Mouse (Mus musculus) hindbrain, embryonic 15.5 days (tissue): Measurements from ENCODE around the gene Rag2. TPM values are rescaled to one million over a fixed set of nuclear protein-coding genes. Genes with fewer than 3 reads are reported as not detected.
A peak's percentile ranks its signal among the peaks of the same experiment; 100 is the strongest.

ENCODE experiments used
- ATAC-seq: fragments of 200-750 bp; cut with Nextera tagmentation; 2 replicates; pipeline ENCODE4 v1.8.0; 2017; ENCODE audit warnings: low read depth, moderate number of reproducible peaks, moderate TSS enrichment; ENCODE audit not compliant: low FRiP score
- H3K27ac ChIP-seq: fragments of 300-500 bp; sonication (generic); replicated peaks from 2 replicates; pipeline ENCODE4 v1.5.1; 2015; ENCODE audit warnings: mild to moderate bottlenecking, inconsistent platforms
- H3K27me3 ChIP-seq: fragments of 300-500 bp; sonication (generic); 2 replicates; pipeline ENCODE4 v1.6.1; 2015; ENCODE audit warnings: control low read depth, inconsistent platforms
- H3K36me3 ChIP-seq: fragments of 300-500 bp; sonication (generic); 2 replicates; pipeline ENCODE4 v1.6.1; 2015; ENCODE audit warnings: control low read depth, inconsistent platforms
- H3K4me1 ChIP-seq: fragments of 300-500 bp; sonication (generic); replicated peaks from 2 replicates; pipeline ENCODE4 v1.6.1; 2015; ENCODE audit warnings: control low read depth, inconsistent platforms
- H3K4me2 ChIP-seq: fragments of 300-500 bp; sonication (generic); 2 replicates; pipeline ENCODE4 v1.6.1; 2015; ENCODE audit warnings: moderate library complexity, mild to moderate bottlenecking, inconsistent platforms
- H3K4me3 ChIP-seq: fragments of 300-500 bp; sonication (generic); 2 replicates; pipeline ENCODE4 v1.5.1; 2015; ENCODE audit warnings: mild to moderate bottlenecking, inconsistent platforms
- H3K9ac ChIP-seq: fragments of 300-500 bp; sonication (generic); 2 replicates; pipeline ENCODE4 v1.6.1; 2015; ENCODE audit warnings: inconsistent platforms
- H3K9me3 ChIP-seq: fragments of 300-500 bp; sonication (generic); 2 replicates; pipeline ENCODE4 v1.6.1; 2016; ENCODE audit warnings: control low read depth, inconsistent platforms
- WGBS: fragments of 180-500 bp; shearing (Covaris S2); methylation state at CpG from one replicate; pipeline ENCODE4 v1.1.7; 2015; 5-methylcytosine and 5-hydroxymethylcytosine counted together
- polyA plus RNA-seq: library from polyadenylated mRNA; unstranded; fragments of >200 nt; fragmentation: Nextera tagmentation; extraction: Ambion mirVana; gene quantifications from 2 replicates; pipeline ENCODE4 v1.2.1, GENCODE M21; 2015

Gene Rag2
- polyA plus RNA-seq, 1 experiment from 2014 or later = not detected

DNA sequence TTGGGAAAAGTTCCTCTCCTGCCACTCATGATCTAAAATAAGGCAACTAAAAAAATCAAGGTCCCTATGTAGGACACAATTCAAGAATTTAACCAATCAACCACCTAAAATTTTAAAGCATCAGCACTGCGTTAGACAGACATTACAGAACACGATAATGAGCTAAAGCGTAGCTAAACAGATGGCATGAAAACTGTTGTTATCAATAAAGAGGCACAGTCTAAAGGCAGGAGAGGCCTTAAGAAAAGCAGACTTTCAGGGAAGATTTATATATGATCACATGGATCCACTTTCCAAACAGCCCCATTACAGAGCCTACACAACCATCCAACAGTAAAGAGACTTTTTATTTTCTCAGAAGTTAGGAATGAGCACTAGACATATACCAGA, 41.2 kb downstream of the Rag2 start:
- no peaks in the 10 kb centered on the region for H3K36me3 ChIP-seq
- no peak overlapping the region for H3K27ac ChIP-seq
- H3K9me3 ChIP-seq = no peaks in the 10 kb centered on the region
- no peak overlapping the region for H3K9ac ChIP-seq
- ATAC-seq = peak; percentile 66
- no peaks in the 10 kb centered on the region for H3K27me3 ChIP-seq
- H3K4me1 ChIP-seq = 0 out of 2 replicates have a peak, but pooled peaks cover 4% of the 10 kb centered on the region
- H3K4me2 ChIP-seq = no peak overlapping the region
- H3K4me3 ChIP-seq = no peak overlapping the region
- 58% methylated on average over 3 of the region's 3 CpGs for WGBS

- Histone ChIP-seq H3K27ac (no peak overlapping the region), H3K36me3 (no peaks in the 10 kb centered on the region), H3K4me2 (no peak overlapping the region), H3K9ac (no peak overlapping the region), H3K9me3 (no peaks in the 10 kb centered on the region), H3K4me1 (0 out of 2 replicates have a peak, but pooled peaks cover 4% of the 10 kb centered on the region), H3K4me3 (no peak overlapping the region), H3K27me3 (no peaks in the 10 kb centered on the region)
- 94% methylated on average over 3 of the region's 3 CpGs for WGBS
- ATAC-seq = no peak
These were observed 44.2 kb downstream of the Rag2 start for GRCm38 (mm10) chr2:101668751-101669150.

DNA sequence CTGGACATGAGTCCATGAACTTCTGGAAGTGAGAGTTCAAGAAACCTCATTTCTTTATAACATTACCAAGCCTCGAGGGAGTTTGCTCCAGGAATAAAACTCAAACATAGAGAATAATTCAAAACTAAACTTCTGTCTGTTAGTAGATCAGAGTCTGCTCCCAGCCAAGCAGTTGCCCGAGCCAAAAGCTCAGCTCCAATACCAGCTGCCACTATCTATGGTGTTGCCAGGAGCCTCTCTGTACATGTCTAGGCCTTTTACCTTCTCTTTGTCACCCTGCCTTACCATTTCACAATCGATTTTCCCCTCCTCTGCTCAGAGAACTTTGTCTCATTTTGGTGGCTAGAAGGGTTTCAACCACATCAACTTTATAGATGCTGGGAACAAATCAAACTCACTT, 49.0 kb downstream of the Rag2 start:
- 83% methylated on average over 3 of the region's 3 CpGs for WGBS
- H3K4me2 ChIP-seq = no peak overlapping the region

DNA sequence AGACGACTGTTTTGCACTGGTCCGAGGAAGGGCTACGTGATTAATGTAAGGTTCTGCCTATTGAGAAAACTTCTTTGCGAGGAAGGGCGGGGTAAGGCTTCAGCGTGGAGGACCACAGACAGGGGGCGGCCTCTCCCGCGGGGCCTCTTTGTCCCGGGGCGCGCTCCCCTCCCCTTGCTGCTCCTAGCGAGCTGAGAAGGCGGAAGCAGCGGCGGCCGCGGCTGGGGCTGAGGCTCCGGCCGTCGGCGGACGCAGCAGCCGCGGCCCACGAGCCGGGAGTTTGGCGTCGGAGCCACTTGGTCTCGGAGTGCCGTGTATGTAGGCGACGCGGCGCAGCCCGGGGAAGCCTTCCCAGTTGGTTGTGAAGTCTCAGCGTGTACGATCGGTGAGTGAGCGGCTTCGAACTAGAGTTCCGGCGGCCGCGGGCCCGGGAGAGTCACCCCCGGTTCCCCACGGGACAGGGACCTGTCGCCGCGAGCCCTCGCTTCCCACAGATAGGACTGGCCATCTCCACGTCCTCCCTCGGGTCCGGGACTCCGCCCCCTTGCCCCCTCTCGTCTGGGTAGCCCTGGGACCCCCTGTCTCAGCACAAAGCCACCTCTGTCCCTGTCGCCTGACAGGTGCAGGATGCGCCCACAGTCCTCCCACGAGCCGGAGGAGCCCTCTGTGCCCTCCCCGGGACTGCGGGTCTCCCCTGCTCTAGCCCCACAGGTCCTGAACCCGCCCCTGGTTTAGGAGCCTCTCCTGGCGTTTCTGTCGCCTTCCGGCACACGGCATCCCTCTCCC, 53.9 kb downstream of the Rag2 start, which contains the start of gene Traf6:
TSS of gene Traf6 (plus strand) at position 194 of the 786 bp plus-strand sequence.
- no peaks in the 10 kb centered on the region for H3K27me3 ChIP-seq
- peak within 1 kb of the TSS; percentile 30 for H3K27ac ChIP-seq
- peak within 1 kb of the TSS; percentile 79 for H3K4me3 ChIP-seq
- ATAC-seq = peak; percentile 86
- H3K36me3 ChIP-seq = no peaks in the 10 kb centered on the region
- peak within 1 kb of the TSS; percentile 73 for H3K9ac ChIP-seq
- peak within 1 kb of the TSS; percentile 78 for H3K4me2 ChIP-seq
- H3K9me3 ChIP-seq = no peaks in the 10 kb centered on the region
- peaks cover 13% of the 10 kb centered on the region; the same call in 1 of the 2 replicates for H3K4me1 ChIP-seq
- WGBS = under 1% methylated on average over 60 of the region's 68 CpGs

More for the DNA sequence above, 49.0 kb downstream of the Rag2 start:
- Histone ChIP-seq H3K9me3 (no peaks in the 10 kb centered on the region), H3K36me3 (no peaks in the 10 kb centered on the region), H3K9ac (no peak overlapping the region), H3K27ac (no peak overlapping the region), H3K27me3 (no peaks in the 10 kb centered on the region), H3K4me1 (peaks cover 3% of the 10 kb centered on the region; the same call in 1 of the 2 replicates), H3K4me3 (no peak overlapping the region)
- no peak for ATAC-seq

DNA sequence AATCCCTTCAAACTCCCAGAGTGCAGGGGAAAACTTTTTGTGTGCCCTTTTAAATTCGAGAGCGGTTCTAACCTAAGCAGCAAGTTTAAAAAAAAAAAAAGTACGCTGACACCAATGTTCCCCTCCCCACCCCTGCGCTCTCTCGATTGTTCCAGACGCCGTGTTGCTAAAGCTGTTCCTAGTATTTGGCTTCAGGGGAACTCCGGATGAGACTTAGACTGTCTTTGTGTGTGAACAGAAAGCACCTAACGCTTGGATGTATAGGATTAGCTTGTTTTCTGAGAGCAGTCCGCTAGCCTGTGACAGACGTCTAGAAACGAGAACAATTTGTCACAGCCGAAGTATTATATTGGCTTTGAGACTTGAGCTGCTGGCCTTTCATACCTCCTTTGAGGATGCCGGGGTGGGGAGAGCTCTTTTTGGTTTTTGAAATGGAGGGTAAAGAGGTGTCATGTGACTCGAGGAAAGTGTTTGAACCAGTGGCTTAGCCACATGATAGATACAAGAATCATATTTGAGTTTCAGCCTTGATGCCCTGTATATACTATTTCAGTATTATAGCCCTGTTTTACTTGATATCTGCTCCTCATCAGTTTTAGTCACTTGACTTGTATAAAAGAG, 54.8 kb downstream of the Rag2 start:
- Histone ChIP-seq H3K4me3 (peak overlapping the region; percentile 79), H3K4me1 (peaks cover 13% of the 10 kb centered on the region; the same call in 1 of the 2 replicates), H3K27me3 (no peaks in the 10 kb centered on the region), H3K9me3 (no peaks in the 10 kb centered on the region), H3K4me2 (peak overlapping the region; percentile 78), H3K27ac (no peak overlapping the region), H3K36me3 (no peaks in the 10 kb centered on the region), H3K9ac (peak overlapping the region; percentile 73)
- ATAC-seq = no peak
- 2% methylated on average over 15 of the region's 15 CpGs for WGBS

Other genes starting within 250 kb of the Rag2 start
- gene Rag1, start 24.8 kb downstream of the Rag2 start, polyA plus RNA-seq = 0.12 TPM in 2 replicates
- gene B230118H07Rik, start 24.8 kb downstream of the Rag2 start, polyA plus RNA-seq = 46.4 and 49.5 TPM in 2 replicates
- gene Traf6, start 53.7 kb downstream of the Rag2 start, polyA plus RNA-seq = 5.6 and 5.7 TPM in 2 replicates